16 mouse cellular contexts compared by ENCODE assay signal in the genomic region with DNA sequence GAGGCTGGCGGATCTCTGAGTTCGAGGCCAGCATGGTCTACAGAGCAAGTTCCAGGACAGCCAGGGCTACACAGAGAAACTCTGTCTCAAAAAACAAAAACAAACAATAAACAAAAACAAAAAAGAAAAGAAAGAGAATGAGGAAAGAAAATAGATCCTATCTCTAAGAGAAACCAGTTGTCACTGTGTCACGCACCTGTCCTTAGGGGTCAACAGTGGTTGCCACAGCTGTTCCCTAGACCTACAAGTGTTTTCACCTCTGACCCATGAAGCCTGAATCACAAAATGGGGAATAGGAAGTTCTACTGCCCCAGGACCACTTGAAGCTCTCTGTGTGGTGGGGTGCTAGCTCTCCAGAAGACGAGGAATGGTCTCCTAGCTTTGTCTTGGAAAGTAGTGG.
"Had no signal": no experiment of that assay in that cellular context is flagged by ENCODE, and none has a peak within 500 bp of the region (broad histone marks: within the 10 kb centered on the region; RNA-seq: fewer than 3 reads in every experiment).

No protein-coding gene starts in this region.

- H3K27ac ChIP-seq: neural tube, embryonic 13.5 days; neural tube, embryonic 15.5 days; stomach, embryonic 15.5 days; stomach, postnatal 0 days had no signal

- H3K9me3 ChIP-seq: neural tube, embryonic 13.5 days; neural tube, embryonic 15.5 days; stomach, embryonic 15.5 days had no signal

- H3K4me1 ChIP-seq: neural tube, embryonic 13.5 days had no signal

- DNase-seq: retina, postnatal 1 day; right cerebral cortex, adult 18-20 months; right cerebral cortex, postnatal 14 days; right cerebral cortex, postnatal 25 days; right cerebral cortex, postnatal 4 days; spleen, adult 18-20 months; thymus, adult 18-20 months; thymus, adult 2 months; thymus, postnatal 14 days; thymus, postnatal 25 days; thymus, postnatal 36 days; thymus, postnatal 4 days had no signal

- H3K4me2 ChIP-seq: neural tube, embryonic 13.5 days; neural tube, embryonic 15.5 days; stomach, embryonic 15.5 days had no signal

- H3K9ac ChIP-seq: neural tube, embryonic 13.5 days; neural tube, embryonic 15.5 days; stomach, embryonic 15.5 days had no signal

- H3K36me3 ChIP-seq: neural tube, embryonic 13.5 days; neural tube, embryonic 15.5 days; stomach, embryonic 15.5 days had no signal

- H3K4me3 ChIP-seq: neural tube, embryonic 13.5 days; neural tube, embryonic 15.5 days; stomach, embryonic 15.5 days had no signal

- H3K27me3 ChIP-seq: neural tube, embryonic 13.5 days; neural tube, embryonic 15.5 days; stomach, embryonic 15.5 days had no signal
